Mouse (Mus musculus): ENCODE results near the gene Cfap99.

The Cfap99 gene

DNA sequence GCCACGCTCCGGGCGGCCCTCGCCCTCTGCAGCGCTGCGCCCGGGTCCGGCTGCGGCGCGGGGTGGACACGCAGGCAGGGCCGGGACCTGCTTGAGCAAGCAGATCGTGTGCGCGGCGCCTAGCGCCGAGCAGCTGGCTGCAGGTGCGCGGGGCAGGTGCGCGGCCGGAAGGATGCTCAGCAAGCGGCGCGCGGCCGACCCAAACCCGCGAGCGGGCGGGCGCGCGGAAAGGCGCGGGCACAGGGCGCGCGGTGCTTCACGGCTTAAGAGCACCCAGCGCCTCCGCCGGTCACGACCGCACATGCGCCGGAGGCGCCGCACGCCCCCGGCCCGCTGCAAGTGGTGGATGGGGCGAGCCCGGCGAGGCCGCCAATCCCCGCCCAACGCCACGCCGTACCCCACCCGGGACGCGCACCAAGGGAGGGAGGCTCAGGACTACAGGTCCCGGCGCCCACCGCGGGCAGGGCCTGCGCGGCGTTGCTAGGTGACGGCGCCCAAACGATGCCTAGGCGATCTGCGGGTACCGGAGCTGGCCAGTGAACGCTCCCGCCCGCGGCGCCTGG lies at the start of gene Cfap99, which contains the start of gene Zfyve28:
Cfap99 (plus strand) TSS at position 447 of the 563 bp plus-strand sequence.
Zfyve28 (minus strand) TSS at position 296 of the 563 bp plus-strand sequence.
- peak; percentile 89 for DNase-seq (ENCODE audit: low read depth, low spot score)

DNA sequence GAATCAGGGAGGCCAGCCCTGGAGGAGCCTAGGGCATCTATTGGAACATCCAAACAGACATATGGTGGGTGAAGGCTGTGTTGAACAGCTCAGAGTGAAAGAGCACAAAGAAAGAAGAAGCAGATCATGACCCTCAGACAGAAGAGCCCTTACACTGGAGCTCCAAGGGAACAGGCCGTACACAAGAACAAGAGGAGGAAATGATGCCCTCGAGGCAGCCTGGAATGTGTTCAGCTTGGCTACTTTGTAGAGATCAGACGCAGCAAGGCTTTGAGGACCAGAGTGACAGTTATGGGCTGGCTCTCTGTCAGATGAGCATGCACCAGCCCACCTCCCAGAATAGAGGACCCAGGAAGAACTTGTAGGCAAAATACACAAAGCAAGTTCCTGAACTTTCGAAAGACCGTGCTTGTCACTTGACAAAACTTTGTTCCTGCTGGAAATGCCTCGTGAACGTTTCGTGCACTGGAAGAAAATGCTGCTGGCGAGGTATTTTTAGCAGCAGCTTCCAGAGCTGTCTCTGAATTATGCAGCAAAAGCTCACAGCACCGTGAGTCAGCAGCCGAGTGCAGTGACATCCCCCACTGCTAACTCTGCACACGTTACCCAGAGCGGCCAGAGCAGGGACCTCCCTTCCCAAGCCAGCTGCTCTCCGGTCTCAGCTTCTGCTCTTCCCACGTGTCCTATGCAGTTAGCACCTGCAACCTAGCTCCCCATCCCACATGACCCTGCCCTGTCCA lies 46.0 kb upstream of the Cfap99 start:
- no peak for DNase-seq (ENCODE audit: low read depth, low spot score)

DNA sequence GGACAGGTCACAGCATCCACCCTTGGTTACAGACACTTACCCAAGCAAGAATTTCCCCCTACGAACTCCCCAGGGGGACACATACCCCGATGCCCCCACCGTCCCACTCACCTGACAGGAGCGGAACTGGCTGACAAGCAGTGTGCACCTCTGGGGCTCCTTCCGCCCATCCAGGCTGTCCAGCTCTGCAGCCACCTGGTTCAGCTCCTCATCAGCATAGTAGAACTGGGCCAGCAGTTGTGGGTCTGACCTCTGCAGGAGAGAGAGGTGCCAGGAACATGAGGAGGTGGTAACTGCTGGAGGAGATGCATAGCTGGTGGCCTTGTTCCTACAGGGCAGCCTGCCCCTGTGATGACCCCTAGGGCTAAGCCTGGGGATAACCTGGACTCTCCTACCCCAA lies 45.3 kb upstream of the Cfap99 start:
- DNase-seq (ENCODE audit: low read depth, low spot score): no peak

DNA sequence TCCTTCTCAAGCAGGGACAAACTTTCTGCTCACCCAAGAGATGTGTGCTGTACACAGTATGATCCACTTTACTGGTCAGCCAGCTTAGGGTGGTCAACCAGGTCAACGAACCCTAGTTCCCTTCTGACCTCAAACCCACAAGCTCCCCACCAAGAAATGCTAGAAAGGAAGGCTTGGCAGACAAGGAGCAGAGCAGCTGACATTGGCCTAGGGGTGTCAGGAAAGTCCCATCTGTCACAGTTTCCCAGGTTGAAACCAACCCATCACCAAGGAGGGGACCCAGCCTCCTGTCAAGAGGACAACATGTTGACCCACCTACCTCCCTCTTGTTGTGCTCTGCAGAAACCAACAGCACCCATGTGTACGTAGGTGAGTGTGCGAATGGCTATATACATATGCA lies 42.0 kb upstream of the Cfap99 start:
- DNase-seq (ENCODE audit: low read depth, low spot score): no peak

DNA sequence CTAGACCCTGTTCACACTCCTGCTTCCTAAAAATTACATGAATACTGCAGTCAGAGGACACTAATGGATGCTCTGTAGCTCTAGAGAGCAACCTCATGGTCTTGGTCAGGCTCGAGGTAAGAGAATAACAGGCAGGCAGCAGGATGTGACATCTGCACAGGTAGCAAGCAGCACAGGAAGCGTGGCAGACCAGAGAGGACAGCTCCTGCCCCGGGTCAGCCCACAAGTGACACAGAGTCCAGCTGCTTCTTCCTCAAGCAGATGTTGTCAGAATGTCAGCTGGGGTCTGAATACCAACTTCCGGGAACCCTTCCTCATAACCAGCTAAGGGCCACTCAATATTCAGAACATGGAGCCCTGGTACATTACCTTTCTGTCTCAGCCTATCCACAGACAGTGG lies 39.3 kb upstream of the Cfap99 start:
- no peak for DNase-seq (ENCODE audit: low read depth, low spot score)

DNA sequence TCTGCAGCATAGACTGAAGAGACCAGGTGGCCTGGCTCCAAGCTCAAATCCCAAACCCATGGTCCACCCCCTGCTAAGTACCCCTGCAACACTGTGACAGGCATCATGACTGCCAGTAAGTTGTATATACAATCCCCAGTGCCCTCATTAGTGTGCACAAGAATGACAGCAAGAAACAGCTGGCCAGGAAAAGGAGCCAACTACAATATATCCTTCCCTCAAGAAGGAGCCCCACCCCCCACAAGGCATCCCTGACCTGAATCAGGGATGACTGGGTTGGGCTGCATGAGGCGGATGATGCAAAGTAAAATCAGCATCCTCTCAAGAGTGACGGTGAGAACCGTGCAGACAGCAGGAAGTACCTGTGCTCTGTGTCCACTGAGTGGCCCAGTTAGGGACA lies 38.3 kb upstream of the Cfap99 start:
- no peak for DNase-seq (ENCODE audit: low read depth, low spot score)

DNA sequence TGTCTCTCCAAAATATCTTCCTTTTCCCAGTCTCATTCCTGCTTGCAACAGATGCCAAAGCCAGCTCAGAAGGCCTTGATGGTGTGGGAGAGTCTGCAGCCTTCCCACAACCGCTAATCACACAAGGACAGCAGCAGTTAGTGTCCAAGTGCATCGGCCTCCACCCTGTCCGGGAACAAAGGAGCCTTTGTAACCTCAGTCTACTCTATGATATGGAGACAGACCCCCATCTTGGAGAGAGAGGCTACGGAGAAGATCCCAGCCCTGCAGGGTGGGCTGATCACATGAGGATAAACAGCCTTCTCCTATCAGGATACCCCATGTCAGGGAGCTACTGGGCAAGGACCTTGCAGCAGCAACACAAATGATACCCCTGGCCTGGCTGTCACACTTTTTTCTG lies 36.6 kb upstream of the Cfap99 start:
- no peak for DNase-seq (ENCODE audit: low read depth, low spot score)

DNA sequence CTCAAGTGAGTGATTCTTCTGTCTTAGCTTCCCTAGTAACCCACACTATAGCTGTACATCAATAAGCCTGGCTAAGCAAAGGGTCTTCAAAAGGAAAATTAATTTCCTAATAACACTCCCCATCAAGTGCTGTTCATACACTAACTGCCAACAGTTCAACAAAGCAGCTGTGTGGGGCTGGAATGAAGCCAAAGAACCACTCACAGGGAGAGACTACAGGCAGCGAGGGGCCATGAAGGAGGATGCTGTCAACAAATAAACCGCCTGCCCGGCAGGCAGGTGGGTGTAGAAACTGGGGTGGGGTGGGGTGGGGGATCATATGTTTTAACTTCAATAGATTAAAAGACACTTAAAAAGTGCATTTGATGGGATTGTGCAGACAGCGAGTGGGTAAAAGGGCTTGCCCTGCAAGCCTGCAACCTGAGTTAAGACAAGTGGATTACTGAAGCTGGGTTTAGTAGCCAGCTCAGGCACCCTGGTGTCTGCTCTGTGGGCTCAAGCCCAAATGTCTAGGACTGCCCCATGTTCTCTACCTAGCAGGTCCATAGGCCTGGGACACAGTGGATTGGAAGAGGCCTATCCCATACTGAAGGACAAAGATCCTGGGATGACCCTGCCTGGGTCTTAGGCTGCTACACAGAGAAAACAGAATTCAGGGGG lies 36.0 kb upstream of the Cfap99 start:
- DNase-seq (ENCODE audit: low read depth, low spot score): no peak

DNA sequence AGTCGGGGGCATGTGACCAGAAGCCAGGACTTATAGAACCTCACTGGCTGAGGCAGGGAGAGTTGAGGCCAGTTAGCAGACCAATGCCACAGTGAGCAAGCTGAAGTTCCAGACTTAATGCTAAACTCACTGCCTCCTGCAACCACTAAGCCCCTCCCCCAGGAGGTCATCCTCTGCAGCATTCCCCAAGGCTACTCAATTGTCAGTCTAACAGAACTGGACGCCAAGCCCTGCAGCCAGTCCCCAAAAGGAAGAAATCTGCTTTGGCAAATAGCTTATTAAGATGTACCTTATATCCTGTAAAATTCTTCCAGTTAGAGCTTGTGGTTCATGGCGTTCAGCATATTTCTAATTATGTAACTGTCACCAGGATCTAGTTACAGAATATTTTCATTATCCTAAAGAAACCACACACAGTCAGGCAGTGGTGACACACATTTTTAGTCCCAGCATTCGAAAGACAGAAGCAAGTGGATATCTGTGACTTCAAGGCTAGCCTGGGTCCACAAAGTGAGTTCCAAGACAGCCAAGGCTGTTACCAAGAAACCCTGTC lies 35.4 kb upstream of the Cfap99 start:
- DNase-seq (ENCODE audit: low read depth, low spot score): no peak

DNA sequence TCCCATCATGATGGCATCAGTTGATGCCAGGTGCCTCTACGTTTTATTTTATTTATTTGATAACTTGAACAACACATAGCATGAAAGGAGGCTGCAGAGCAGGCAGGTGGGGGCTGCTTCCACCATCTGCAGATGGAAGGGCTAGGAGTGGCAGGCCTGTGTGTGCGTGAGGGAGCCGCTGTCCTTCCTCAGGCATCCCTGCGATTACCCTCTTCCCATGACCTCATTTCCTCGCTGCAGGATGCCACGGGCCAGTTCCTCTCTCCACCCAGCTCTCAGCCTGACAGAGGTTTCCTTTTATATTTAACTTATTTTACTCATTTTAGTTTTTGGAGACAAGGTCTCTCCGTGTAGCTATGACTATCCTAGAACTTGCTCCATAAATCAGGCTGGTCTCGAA lies 34.1 kb upstream of the Cfap99 start:
- DNase-seq (ENCODE audit: low read depth, low spot score): no peak

DNA sequence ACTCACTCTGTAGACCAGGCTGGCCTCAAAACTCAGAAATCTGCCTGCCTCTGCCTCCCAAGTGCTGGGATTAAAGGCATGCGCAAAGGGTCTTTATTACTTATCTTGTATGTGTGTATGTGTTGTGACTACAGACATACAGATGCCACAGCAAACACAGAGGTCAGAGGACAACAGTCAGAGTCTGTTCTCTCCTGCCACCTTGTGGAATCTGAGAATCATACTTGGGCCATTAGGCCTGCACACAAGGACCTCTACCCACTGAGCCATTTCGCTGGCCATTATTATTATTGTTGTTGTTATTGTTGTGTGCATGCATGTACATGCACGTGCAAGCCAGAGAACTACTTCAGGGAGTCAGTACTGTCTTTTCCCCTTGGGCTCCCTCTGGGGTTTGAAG lies 33.2 kb upstream of the Cfap99 start:
- DNase-seq (ENCODE audit: low read depth, low spot score): no peak

DNA sequence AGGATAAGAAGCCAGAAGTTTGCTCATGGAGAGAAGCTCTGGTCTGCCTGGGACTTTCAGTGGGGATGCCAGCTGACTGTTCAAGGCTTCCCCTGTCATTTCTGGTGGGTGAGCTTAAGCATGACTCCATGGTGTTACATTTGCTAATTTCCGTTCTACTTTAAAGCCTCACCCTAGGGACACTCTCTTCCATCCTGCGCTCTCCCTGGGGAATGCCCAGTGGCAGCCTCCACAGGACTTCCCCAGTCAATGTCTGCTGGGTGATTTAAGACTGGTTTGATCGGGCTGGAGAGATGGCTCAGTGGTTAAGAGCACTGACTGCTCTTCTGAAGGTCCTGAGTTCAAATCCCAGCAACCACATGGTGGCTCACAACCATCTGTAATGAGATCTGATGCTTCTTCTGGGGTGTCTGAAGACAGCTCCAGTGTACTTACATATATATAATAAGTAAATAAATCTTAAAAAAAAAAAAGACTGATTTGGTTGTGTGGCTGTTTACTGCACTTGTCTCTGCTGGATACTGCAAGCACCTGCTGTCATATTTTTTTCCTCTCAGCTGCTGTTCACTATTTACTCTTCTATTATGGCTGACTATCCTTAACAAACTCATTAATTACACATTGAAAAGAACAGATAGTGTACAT lies 29.1 kb upstream of the Cfap99 start:
- no peak for DNase-seq (ENCODE audit: low read depth, low spot score)

DNA sequence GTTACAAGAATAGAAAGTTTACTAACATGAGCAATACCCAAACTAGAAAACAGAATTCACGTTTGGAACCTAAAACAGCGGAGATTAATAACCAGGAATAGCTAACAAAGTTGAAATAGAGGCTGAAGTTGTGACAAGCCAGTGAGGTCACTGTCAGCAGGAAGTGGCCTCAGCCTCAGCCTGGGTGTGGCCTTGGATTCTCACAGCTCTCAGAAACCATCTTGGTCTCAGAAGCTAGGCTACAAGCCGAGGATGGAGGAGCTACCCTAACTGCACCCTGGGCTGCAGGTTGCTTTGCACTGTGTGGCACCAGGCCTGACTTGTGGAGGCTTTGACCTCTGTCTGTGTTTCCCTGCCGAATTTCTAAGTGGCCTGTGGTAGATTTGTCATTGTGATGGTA lies 22.3 kb upstream of the Cfap99 start:
- no peak for DNase-seq (ENCODE audit: low read depth, low spot score)

DNA sequence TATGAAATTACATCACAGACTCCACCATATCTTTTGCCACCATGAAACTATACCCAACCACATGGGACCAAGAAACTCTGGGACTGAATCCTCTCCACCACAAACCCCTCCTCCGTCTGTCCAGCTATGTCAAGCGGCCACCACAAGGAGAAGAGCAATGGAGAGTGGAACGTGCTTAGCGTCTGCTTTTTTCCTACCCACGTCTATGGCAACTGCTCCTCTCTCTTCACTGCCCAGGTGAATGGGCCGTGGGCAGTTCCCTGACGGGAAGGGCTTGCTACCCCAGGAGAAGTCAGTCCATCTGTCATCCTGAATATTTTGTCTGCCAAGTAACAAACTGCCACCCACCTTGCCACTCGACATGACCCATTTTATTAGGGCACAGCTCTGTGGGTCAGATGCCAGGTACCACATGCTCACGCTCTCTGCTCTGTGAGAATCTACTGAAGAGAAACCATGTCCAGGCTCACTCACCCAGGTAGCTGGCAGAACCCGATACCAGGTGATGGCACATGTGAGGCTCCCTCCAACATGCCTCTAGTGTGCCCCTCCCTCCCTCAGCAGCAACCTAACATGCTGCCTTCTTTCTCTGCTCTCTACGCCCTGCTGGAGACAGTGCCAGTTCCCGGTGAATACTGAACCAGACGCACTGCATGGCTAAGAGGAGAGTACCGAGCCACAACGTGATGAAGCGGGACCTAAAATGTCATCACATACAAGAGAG lies 19.0 kb upstream of the Cfap99 start:
- no peak for DNase-seq (ENCODE audit: low read depth, low spot score)

DNA sequence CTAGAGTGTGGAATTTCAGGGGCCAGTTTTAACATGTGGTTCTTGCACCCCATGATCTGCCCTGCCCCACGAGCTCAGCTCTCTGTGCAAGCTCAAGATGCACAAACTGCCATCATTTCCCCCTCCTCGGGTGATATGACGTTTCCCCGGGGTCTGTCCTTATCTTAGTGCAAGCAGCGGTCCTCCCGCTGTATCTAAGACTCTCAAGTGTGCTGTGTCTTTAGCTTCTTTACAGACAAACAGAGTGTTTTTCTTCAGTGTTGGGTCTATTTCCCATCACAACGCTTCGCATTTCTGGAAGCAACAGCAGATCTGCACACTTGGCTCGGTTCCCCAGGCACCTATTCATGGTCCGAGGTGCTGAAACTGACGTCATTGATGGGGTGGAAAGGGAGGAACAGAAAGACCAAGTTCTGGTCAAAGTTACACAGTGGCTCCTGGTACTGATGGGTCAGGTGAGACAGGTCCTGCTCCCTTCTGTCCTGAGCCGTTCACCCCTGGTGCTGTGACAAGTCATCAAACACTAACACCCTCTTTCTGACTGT lies 18.4 kb upstream of the Cfap99 start:
- DNase-seq (ENCODE audit: low read depth, low spot score): no peak

DNA sequence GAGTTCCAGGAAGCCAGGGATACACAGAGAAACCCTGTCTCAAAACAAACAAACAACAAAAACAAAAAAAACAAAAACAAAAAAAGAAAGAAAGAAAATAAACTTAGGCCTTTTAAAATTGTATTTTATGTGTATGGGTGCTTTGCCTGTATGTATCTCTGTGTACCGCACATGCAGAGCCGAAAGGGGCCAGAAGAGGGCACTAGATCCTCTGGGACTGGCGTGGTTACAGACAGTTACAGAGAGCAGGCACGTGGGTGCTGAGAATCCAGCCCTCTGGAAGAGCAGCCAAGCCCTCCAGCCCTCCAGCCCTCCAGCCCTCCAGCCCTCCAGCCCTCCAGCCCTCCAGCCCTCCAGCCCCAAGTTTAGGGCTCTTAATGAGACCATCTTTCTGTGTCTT lies 16.7 kb upstream of the Cfap99 start:
- DNase-seq (ENCODE audit: low read depth, low spot score): no peak

DNA sequence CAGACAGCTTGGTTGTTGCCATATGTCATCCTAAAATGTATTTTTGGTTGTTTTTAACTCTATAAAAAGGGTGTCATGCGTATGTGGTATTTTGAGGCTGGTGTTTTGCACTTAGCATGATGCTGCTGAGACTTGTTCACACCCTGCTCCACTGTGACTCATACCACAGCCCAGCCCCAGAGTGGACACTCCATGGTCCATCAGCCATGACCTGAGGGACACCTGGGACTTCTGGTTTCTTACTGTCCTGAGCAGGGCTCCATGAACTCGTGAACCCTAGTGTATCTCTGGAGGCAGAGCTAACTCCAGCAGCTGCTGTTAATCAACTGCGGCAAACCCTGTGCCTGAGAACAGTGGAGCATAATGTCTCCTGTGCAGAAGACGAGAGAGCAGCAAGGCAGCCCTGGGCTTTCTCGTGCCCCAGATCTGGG lies 15.1 kb upstream of the Cfap99 start:
- no peak for DNase-seq (ENCODE audit: low read depth, low spot score)

DNA sequence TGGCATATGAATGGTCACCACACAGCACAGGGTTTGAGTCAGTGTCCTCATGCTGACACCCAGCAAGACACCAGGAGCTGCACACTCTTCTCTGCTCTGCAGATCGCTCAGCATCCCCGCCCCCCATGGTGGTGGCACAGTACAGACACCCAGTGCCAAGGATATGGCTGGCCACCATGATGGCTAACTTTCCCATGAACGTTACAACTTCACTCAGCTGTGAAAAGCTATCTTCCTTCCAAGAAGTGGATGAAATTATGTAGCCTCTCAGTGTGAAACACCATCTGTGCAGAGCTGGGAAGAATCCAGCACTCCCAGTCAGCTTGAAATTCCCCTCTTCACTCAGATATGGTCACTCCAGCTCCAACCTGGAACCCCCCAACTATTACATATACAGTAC lies 14.1 kb upstream of the Cfap99 start:
- DNase-seq (ENCODE audit: low read depth, low spot score): no peak

DNA sequence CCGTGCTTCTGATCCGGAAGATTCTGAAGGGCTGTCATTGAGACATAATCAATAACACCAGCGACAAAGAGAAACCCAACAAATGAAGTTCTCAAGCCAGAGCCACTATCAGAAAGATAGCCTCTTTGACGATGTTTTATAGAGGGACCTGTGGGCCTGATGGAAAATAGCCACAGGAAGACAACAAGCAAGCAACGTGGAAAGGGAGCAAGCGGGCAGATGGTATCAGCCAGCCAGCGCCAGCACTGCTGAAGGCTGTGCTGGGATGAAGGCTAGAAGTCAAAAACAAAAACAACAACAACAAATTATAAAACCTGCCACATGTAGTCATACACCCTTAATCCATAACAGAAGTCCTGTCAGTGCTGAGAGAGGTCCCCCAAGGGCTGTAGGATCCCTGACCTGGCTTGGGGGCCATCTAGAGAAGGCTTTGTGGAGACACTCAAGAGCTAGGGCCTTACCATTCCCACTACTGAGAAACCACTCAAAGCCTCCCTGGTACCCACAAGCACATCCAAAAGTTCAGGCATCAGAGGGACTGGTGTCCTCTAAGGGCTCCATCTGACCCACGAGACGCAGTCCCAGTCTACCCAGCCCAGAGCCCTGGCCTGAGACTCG lies 13.6 kb upstream of the Cfap99 start:
- no peak for DNase-seq (ENCODE audit: low read depth, low spot score)

DNA sequence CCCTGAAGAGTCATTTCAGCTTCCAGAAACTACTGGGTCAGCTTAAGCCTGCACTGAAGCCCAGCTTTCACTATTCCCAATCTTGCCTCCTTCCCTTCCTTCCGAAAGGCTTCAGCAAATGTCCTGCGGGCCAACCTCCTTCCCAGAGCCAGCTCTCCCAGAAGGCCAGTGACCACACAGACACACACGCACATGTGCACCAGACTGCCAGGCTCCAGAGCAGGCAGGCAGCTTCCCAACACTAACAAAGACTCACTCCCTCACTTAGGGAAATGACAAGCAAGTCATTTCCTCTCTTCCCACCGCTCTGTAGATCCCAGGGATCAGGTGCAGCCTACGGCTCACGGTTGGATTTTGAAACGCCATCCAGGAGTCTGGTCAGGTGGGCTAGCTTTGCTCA lies 12.2 kb upstream of the Cfap99 start:
- no peak for DNase-seq (ENCODE audit: low read depth, low spot score)

DNA sequence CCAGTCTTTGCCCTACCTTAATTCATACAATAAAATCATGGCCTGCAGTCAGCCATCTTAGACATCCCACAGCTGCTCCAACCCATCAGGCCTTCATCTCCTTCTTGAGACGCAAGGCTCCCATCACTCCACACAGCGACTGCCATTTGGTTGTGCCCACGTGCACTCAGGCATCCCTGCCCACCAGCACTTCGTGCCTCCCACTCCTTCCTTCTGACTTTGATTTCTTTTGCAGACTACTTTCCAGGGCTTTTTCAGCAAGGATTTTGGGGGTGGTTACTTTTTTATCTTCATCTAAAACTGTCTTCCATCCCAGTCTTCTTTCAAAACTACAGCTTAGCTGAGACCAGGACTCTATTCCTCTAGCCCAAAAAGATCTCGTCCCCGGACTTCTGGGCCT lies 11.7 kb upstream of the Cfap99 start:
- no peak for DNase-seq (ENCODE audit: low read depth, low spot score)
